ENCODE assay signal across 26 mouse cellular contexts in genomic region chr3:34593279-34593678, GRCm38 (mm10). TPM values are rescaled to one million over a fixed set of nuclear protein-coding genes. Genes with fewer than 3 reads are reported as not detected.
A peak's percentile ranks its signal among the peaks of the same experiment; 100 is the strongest.
DNase-seq lines count a peak whose midpoint lies in the region; ATAC-seq and TF ChIP-seq lines count a peak whose summit lies in the region.
"Had no signal": no experiment of that assay in that cellular context is flagged by ENCODE, and none has a peak within 500 bp of the region (broad histone marks: within the 10 kb centered on the region; RNA-seq: fewer than 3 reads in every experiment).

No protein-coding gene starts in this region.

- H3K4me2 ChIP-seq in forebrain, embryonic 14.5 days (ENCODE audit: low read length), result no peak overlapping the region
- H3K4me2 ChIP-seq in forebrain, embryonic 11.5 days (ENCODE audit: low read depth, low read length, severe bottlenecking), result no peak overlapping the region
- no peak overlapping the region for H3K4me2 ChIP-seq in midbrain, postnatal 0 days (ENCODE audit: low read depth, low read length, poor library complexity, severe bottlenecking)
- no peak overlapping the region for H3K4me2 ChIP-seq in midbrain, embryonic 15.5 days
- H3K4me2 ChIP-seq in forebrain, postnatal 0 days (ENCODE audit: low read depth), result no peak overlapping the region
- H3K4me2 ChIP-seq: embryonic facial prominence, embryonic 13.5 days; embryonic facial prominence, embryonic 15.5 days had no signal

- no peak overlapping the region for H3K9ac ChIP-seq in forebrain, embryonic 14.5 days (ENCODE audit: low read length)
- no peak overlapping the region for H3K9ac ChIP-seq in forebrain, embryonic 11.5 days (ENCODE audit: low read length)
- no peak overlapping the region for H3K9ac ChIP-seq in midbrain, postnatal 0 days (replicated peaks; ENCODE audit: low read length, poor library complexity, severe bottlenecking)
- H3K9ac ChIP-seq in midbrain, embryonic 15.5 days, result no peak overlapping the region
- no peak overlapping the region for H3K9ac ChIP-seq in forebrain, postnatal 0 days
- H3K9ac ChIP-seq: embryonic facial prominence, embryonic 13.5 days; embryonic facial prominence, embryonic 15.5 days had no signal

- 0 out of 2 replicates have a peak, but pooled peaks cover 3% of the 10 kb centered on the region for H3K4me1 ChIP-seq in forebrain, embryonic 14.5 days (ENCODE audit: control insufficient read depth, insufficient read depth, low read length)
- peaks cover 5% of the 10 kb centered on the region; the same call in 1 of the 2 replicates for H3K4me1 ChIP-seq in forebrain, embryonic 11.5 days (replicated peaks; ENCODE audit: control insufficient read depth, insufficient read depth, low read length)
- no peaks in the 10 kb centered on the region for H3K4me1 ChIP-seq in midbrain, postnatal 0 days (ENCODE audit: insufficient read depth, low read length)
- peaks cover 8% of the 10 kb centered on the region for H3K4me1 ChIP-seq in midbrain, embryonic 15.5 days
- no peaks in the 10 kb centered on the region for H3K4me1 ChIP-seq in forebrain, postnatal 0 days (ENCODE audit: insufficient read depth)
- H3K4me1 ChIP-seq: embryonic facial prominence, embryonic 15.5 days had no signal

- 38% methylated on average over 4 of the region's 4 CpGs for WGBS in forebrain, embryonic 14.5 days
- WGBS in forebrain, embryonic 11.5 days, result 59% methylated on average over 4 of the region's 4 CpGs
- 35% methylated on average over 4 of the region's 4 CpGs for WGBS in midbrain, postnatal 0 days
- 38% methylated on average over 4 of the region's 4 CpGs for WGBS in midbrain, embryonic 15.5 days
- 25% methylated on average over 4 of the region's 4 CpGs for WGBS in forebrain, postnatal 0 days

- H3K9me3 ChIP-seq in forebrain, embryonic 14.5 days (replicated peaks; ENCODE audit: control insufficient read depth, low read length), result no peaks in the 10 kb centered on the region
- H3K9me3 ChIP-seq in forebrain, embryonic 11.5 days (ENCODE audit: control insufficient read depth, low read length), result no peaks in the 10 kb centered on the region
- H3K9me3 ChIP-seq in midbrain, postnatal 0 days (ENCODE audit: low read length), result no peaks in the 10 kb centered on the region
- no peaks in the 10 kb centered on the region for H3K9me3 ChIP-seq in midbrain, embryonic 15.5 days
- H3K9me3 ChIP-seq in forebrain, postnatal 0 days (ENCODE audit: low read length), result no peaks in the 10 kb centered on the region
- H3K9me3 ChIP-seq: embryonic facial prominence, embryonic 13.5 days; embryonic facial prominence, embryonic 15.5 days had no signal

- DNase-seq in forebrain, embryonic 14.5 days (ENCODE audit: low spot score), result peak; percentile 56
- DNase-seq in forebrain, embryonic 11.5 days (ENCODE audit: low spot score), result no peak
- no peak for DNase-seq in midbrain, postnatal 0 days (ENCODE audit: low spot score)
- DNase-seq in brain, embryonic 14.5 days (ENCODE audit: low read depth), result peak; percentile 59
- no peak for DNase-seq in forebrain, postnatal 0 days
- no peak for DNase-seq in urinary bladder, adult 2 months (ENCODE audit: low spot score)
- DNase-seq: adrenal gland, adult 8-10 months; adrenal gland, postnatal 14 days; adrenal gland, postnatal 36 days; cerebellum, adult 11 months; cerebellum, adult 18-20 months; cerebellum, adult 8-10 months; cerebellum, adult 9-11 months; cerebellum, postnatal 14 days; cerebellum, postnatal 36 days; embryo, embryonic 11 days had no signal

- 0 out of 2 replicates have a peak, but pooled peaks have one; percentile 50 for ATAC-seq in forebrain, embryonic 14.5 days
- no peak for ATAC-seq in forebrain, embryonic 11.5 days (replicated peaks; ENCODE audit: low FRiP score)
- 0 out of 2 replicates have a peak, but pooled peaks have one; percentile 41 for ATAC-seq in midbrain, postnatal 0 days (ENCODE audit: low FRiP score)
- no peak for ATAC-seq in midbrain, embryonic 15.5 days (replicated peaks)
- ATAC-seq in forebrain, postnatal 0 days, result peak; percentile 83
- no peak for ATAC-seq in erythroid progenitor cell, adult 5-6 weeks (replicated peaks; ENCODE audit: low FRiP score, poor library complexity, severe bottlenecking)
- ATAC-seq: activated CD4-positive, CD25-positive, alpha-beta regulatory T cell, adult 4 months; Patski had no signal

- no peak for TF ChIP-seq POLR2A in brain, embryonic 14.5 days (IDR thresholded peaks at IDR 0.05; ENCODE audit: borderline replicate concordance, extremely low read depth, insufficient read depth, insufficient read length, poor library complexity, severe bottlenecking)

- no peak overlapping the region for H3K4me3 ChIP-seq in forebrain, embryonic 14.5 days (ENCODE audit: low read depth, low read length)
- no peak overlapping the region for H3K4me3 ChIP-seq in forebrain, embryonic 11.5 days (ENCODE audit: low read depth, low read length)
- no peak overlapping the region for H3K4me3 ChIP-seq in midbrain, postnatal 0 days (ENCODE audit: low read depth, low read length)
- no peak overlapping the region for H3K4me3 ChIP-seq in midbrain, embryonic 15.5 days
- H3K4me3 ChIP-seq in forebrain, postnatal 0 days (ENCODE audit: low read depth, low read length), result no peak overlapping the region
- H3K4me3 ChIP-seq: embryonic facial prominence, embryonic 13.5 days; embryonic facial prominence, embryonic 15.5 days; erythroblast, embryonic 14.5 days had no signal

- no peaks in the 10 kb centered on the region for H3K36me3 ChIP-seq in forebrain, embryonic 14.5 days (ENCODE audit: control insufficient read depth, insufficient read depth, low read length)
- no peaks in the 10 kb centered on the region for H3K36me3 ChIP-seq in forebrain, embryonic 11.5 days (ENCODE audit: control insufficient read depth, insufficient read depth, low read length)
- no peaks in the 10 kb centered on the region for H3K36me3 ChIP-seq in midbrain, postnatal 0 days (ENCODE audit: insufficient read depth, low read length)
- H3K36me3 ChIP-seq in midbrain, embryonic 15.5 days (replicated peaks), result no peaks in the 10 kb centered on the region
- no peaks in the 10 kb centered on the region for H3K36me3 ChIP-seq in forebrain, postnatal 0 days (ENCODE audit: insufficient read depth)
- H3K36me3 ChIP-seq: embryonic facial prominence, embryonic 13.5 days; embryonic facial prominence, embryonic 15.5 days had no signal

- no peak for TF ChIP-seq CTCF in midbrain, postnatal 0 days (IDR thresholded peaks at IDR 0.05)
- no peak for TF ChIP-seq CTCF in brain, embryonic 14.5 days (IDR thresholded peaks at IDR 0.05; ENCODE audit: borderline replicate concordance, extremely low read depth, insufficient read depth, insufficient read length)
- TF ChIP-seq CTCF in forebrain, postnatal 0 days (IDR thresholded peaks at IDR 0.05; ENCODE audit: low read depth), result no peak

- no peak overlapping the region for H3K27ac ChIP-seq in forebrain, embryonic 14.5 days (ENCODE audit: low read depth, low read length)
- H3K27ac ChIP-seq in forebrain, embryonic 11.5 days (ENCODE audit: low read depth, low read length), result no peak overlapping the region
- no peak overlapping the region for H3K27ac ChIP-seq in midbrain, postnatal 0 days (ENCODE audit: low read depth, low read length)
- H3K27ac ChIP-seq in midbrain, embryonic 15.5 days, result no peak overlapping the region
- H3K27ac ChIP-seq in forebrain, postnatal 0 days (ENCODE audit: low read depth, low read length), result no peak overlapping the region
- H3K27ac ChIP-seq: embryonic facial prominence, embryonic 13.5 days; embryonic facial prominence, embryonic 15.5 days had no signal

- no peaks in the 10 kb centered on the region for H3K27me3 ChIP-seq in forebrain, embryonic 14.5 days (replicated peaks; ENCODE audit: control insufficient read depth, insufficient read depth, low read length)
- no peaks in the 10 kb centered on the region for H3K27me3 ChIP-seq in forebrain, embryonic 11.5 days (ENCODE audit: control insufficient read depth, insufficient read depth, low read length)
- no peaks in the 10 kb centered on the region for H3K27me3 ChIP-seq in midbrain, postnatal 0 days (ENCODE audit: insufficient read depth, low read length)
- no peaks in the 10 kb centered on the region for H3K27me3 ChIP-seq in midbrain, embryonic 15.5 days (replicated peaks)
- no peaks in the 10 kb centered on the region for H3K27me3 ChIP-seq in forebrain, postnatal 0 days (ENCODE audit: insufficient read depth, low read length)
- H3K27me3 ChIP-seq: embryonic facial prominence, embryonic 13.5 days; embryonic facial prominence, embryonic 15.5 days had no signal

RNA-seq across cellular contexts. Expression of gene Sox2, which starts 56.9 kb away (rescaled TPM):
- 26.6 and 32.0 TPM in 2 replicates for polyA plus RNA-seq in forebrain, embryonic 14.5 days (2014; fragmentation: Nextera tagmentation; extraction: Ambion mirVana)
- polyA plus RNA-seq in forebrain, embryonic 11.5 days (2014; fragmentation: Nextera tagmentation; extraction: Ambion mirVana), result 57.7 and 67.3 TPM in 2 replicates
- total RNA-seq in midbrain, postnatal 0 days (2014; rRNA removed), result 77.8 and 79.1 TPM in 2 replicates
- 21.6 and 29.7 TPM in 2 replicates for polyA plus RNA-seq in midbrain, postnatal 0 days (2015; fragmentation: Nextera tagmentation; extraction: Ambion mirVana)
- 20.7 and 23.2 TPM in 2 replicates for polyA plus RNA-seq in midbrain, embryonic 15.5 days (2015; fragmentation: Nextera tagmentation; extraction: Ambion mirVana)
- polyA plus RNA-seq in brain, embryonic 14.5 days (2012; rRNA removed), result 101 and 119 TPM in 2 replicates
- 80.9 and 120 TPM in 2 replicates for total RNA-seq in forebrain, postnatal 0 days (2014; rRNA removed)
- 23.1 and 31.0 TPM in 2 replicates for polyA plus RNA-seq in forebrain, postnatal 0 days (2015; fragmentation: Nextera tagmentation; extraction: Ambion mirVana)
- total RNA-seq in erythroid progenitor cell, adult 5-6 weeks (2015; ENCODE audit: low replicate concordance), result not detected in 2 replicates
- total RNA-seq in erythroid progenitor cell, adult 5-6 weeks (2017; ENCODE audit: low replicate concordance), result not detected in 2 replicates
- 1.4 and 1.9 TPM in 2 replicates for polyA plus RNA-seq in urinary bladder, adult 2 months (2012; rRNA removed)
- total RNA-seq: common myeloid progenitor, adult 5-6 weeks; gastrocnemius, adult 18-20 months; MEL had no signal
- polyA plus RNA-seq: activated CD4-positive, CD25-positive, alpha-beta regulatory T cell, adult 4 months; erythroblast, embryonic 14.5 days had no signal

Comparison
In these comparisons a context has a peak if more than half of its experiments do, and no peak if none do; other contexts are left out.
1. ATAC-seq: peak in forebrain, embryonic 14.5 days (single experiment), midbrain, postnatal 0 days (single experiment) and forebrain, postnatal 0 days (single experiment); none in forebrain, embryonic 11.5 days (single experiment), midbrain, embryonic 15.5 days (single experiment) and erythroid progenitor cell, adult 5-6 weeks (single experiment).
2. DNase-seq: peak in forebrain, embryonic 14.5 days (single experiment) and brain, embryonic 14.5 days (single experiment); none in forebrain, embryonic 11.5 days (single experiment), midbrain, postnatal 0 days (single experiment), forebrain, postnatal 0 days (single experiment) and urinary bladder, adult 2 months (single experiment).